Mouse (Mus musculus): Measurements from ENCODE around the gene Wasf1. TPM values are rescaled to one million over a fixed set of nuclear protein-coding genes. Genes with fewer than 3 reads are reported as not detected.
A peak's percentile ranks its signal among the peaks of the same experiment; 100 is the strongest.

Gene Wasf1
- polyA plus RNA-seq, 1 experiment from 2014 or later = 16.6 TPM

DNA sequence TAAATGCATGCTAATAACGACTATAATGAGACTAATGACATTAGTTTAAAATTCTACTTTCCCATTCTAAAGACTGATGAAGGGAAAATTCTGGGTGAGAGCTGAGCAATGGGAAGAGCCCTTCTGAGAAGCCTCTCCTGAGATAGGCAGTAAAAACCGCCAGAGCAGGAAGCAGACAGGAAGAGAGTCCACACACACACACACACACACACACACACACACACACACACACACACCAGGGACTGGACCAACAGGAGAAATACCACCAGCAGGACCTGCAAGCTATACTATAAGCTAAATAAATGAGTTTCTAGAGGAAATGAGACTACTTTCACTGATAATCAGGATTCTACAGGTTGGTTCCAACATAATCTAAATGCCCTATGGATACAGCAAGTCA is 27.7 kb upstream of the Wasf1 start:
- Histone ChIP-seq H3K4me2 (no peak overlapping the region), H3K27ac (ENCODE audit: low read depth, low read length) (no peak overlapping the region), H3K4me3 (ENCODE audit: low read depth, low read length) (no peak overlapping the region), H3K9me3 (replicated peaks; ENCODE audit: control insufficient read depth, low read length) (no peaks in the 10 kb centered on the region), H3K27me3 (ENCODE audit: control insufficient read depth, insufficient read depth, low read length) (no peaks in the 10 kb centered on the region), H3K9ac (ENCODE audit: low read depth, low read length) (no peak overlapping the region), H3K36me3 (ENCODE audit: control insufficient read depth, insufficient read depth, low read length) (no peaks in the 10 kb centered on the region; the same call in 1 of the 2 replicates), H3K4me1 (ENCODE audit: control insufficient read depth, insufficient read depth, low read length) (no peaks in the 10 kb centered on the region)
- WGBS (ENCODE audit: insufficient replicate concordance) = 56% methylated on average over 2 of the region's 2 CpGs
- ATAC-seq (replicated peaks; ENCODE audit: insufficient number of reproducible peaks, low FRiP score, low TSS enrichment) = no peak

DNA sequence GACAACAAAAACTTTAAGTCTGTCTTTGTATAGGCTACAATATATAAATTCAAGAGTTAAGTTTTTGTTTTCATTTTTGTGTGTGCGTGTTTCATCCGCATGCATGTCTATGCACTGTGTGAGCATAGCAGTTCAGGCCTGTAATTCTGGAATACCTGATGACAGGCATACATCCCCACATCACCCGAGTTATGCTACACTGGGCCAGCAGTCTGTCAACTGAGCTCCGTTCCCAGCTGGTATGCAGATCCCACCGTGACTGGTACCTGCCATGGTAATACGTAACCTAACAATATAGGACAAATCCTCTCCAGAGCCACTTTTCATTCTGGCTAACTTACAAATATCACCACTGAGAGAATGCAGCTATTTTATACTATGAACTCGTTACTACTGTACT is 26.6 kb upstream of the Wasf1 start:
- H3K36me3 ChIP-seq (ENCODE audit: control insufficient read depth, insufficient read depth, low read length) = no peaks in the 10 kb centered on the region; the same call in 1 of the 2 replicates
- ATAC-seq (replicated peaks; ENCODE audit: insufficient number of reproducible peaks, low FRiP score, low TSS enrichment) = no peak
- no peaks in the 10 kb centered on the region for H3K4me1 ChIP-seq (ENCODE audit: control insufficient read depth, insufficient read depth, low read length)
- 81% methylated on average over 7 of the region's 7 CpGs for WGBS (ENCODE audit: insufficient replicate concordance)
- H3K27ac ChIP-seq (ENCODE audit: low read depth, low read length) = no peak overlapping the region
- H3K27me3 ChIP-seq (ENCODE audit: control insufficient read depth, insufficient read depth, low read length) = no peaks in the 10 kb centered on the region
- H3K4me2 ChIP-seq = no peak overlapping the region
- H3K4me3 ChIP-seq (ENCODE audit: low read depth, low read length) = no peak overlapping the region
- H3K9ac ChIP-seq (ENCODE audit: low read depth, low read length) = no peak overlapping the region
- no peaks in the 10 kb centered on the region for H3K9me3 ChIP-seq (replicated peaks; ENCODE audit: control insufficient read depth, low read length)

DNA sequence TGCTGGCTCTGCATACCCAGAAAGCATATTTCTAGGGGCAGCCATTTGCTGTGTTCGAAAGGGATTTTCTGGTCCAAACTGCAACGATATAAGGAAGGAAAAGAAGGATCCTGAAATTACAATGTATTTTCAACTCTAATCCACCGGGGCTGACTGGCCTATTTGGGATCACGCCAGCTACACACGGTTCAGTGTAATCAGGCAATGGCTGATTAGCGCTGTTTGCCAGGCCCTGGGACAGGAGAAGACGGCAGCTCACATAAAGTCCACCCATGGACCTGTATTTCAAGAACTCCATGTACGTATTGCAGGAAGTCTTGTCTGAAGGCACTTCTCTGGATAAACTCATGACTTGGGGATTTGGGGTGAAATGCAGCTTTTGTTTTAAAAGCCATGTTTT is 25.7 kb upstream of the Wasf1 start:
- Histone ChIP-seq H3K4me3 (ENCODE audit: low read depth, low read length) (no peak overlapping the region), H3K4me1 (ENCODE audit: control insufficient read depth, insufficient read depth, low read length) (no peaks in the 10 kb centered on the region), H3K36me3 (ENCODE audit: control insufficient read depth, insufficient read depth, low read length) (no peaks in the 10 kb centered on the region; the same call in 1 of the 2 replicates), H3K27me3 (ENCODE audit: control insufficient read depth, insufficient read depth, low read length) (no peaks in the 10 kb centered on the region), H3K9ac (ENCODE audit: low read depth, low read length) (no peak overlapping the region), H3K27ac (ENCODE audit: low read depth, low read length) (no peak overlapping the region), H3K9me3 (replicated peaks; ENCODE audit: control insufficient read depth, low read length) (no peaks in the 10 kb centered on the region), H3K4me2 (no peak overlapping the region)
- WGBS (ENCODE audit: insufficient replicate concordance) = 77% methylated on average over 8 of the region's 8 CpGs
- ATAC-seq (replicated peaks; ENCODE audit: insufficient number of reproducible peaks, low FRiP score, low TSS enrichment) = no peak

GRCm38 (mm10) chr10:40868081-40868480 is 15.2 kb upstream of the Wasf1 start:
- Histone ChIP-seq H3K36me3 (ENCODE audit: control insufficient read depth, insufficient read depth, low read length) (no peaks in the 10 kb centered on the region), H3K27me3 (ENCODE audit: control insufficient read depth, insufficient read depth, low read length) (no peaks in the 10 kb centered on the region), H3K9me3 (replicated peaks; ENCODE audit: control insufficient read depth, low read length) (no peaks in the 10 kb centered on the region), H3K27ac (ENCODE audit: low read depth, low read length) (no peak overlapping the region), H3K4me3 (ENCODE audit: low read depth, low read length) (no peak overlapping the region), H3K9ac (ENCODE audit: low read depth, low read length) (no peak overlapping the region), H3K4me1 (ENCODE audit: control insufficient read depth, insufficient read depth, low read length) (peaks cover 7% of the 10 kb centered on the region), H3K4me2 (no peak overlapping the region)
- 63% methylated on average over 2 of the region's 2 CpGs for WGBS (ENCODE audit: insufficient replicate concordance)
- ATAC-seq (replicated peaks; ENCODE audit: insufficient number of reproducible peaks, low FRiP score, low TSS enrichment) = no peak

DNA sequence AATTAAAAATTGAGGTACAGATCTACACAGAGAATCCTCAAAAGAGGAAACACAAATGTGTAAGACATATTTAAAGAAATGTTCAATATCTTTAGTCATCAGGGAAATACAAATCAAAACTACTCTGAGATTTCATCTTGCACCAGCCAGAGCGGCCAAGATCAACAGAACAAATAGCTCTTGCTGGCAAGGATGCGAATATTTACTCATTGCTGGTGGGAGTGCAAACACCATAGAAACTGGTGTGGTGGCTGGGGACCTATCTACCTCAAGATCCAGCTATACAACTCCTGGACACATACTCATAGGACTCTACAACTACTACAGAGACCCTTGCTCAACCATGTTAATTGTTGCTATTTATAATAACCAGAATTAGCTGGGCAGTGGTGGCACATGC is 12.0 kb upstream of the Wasf1 start:
- no peak overlapping the region for H3K4me2 ChIP-seq
- H3K27ac ChIP-seq (ENCODE audit: low read depth, low read length) = no peak overlapping the region
- 92% methylated on average over 2 of the region's 2 CpGs for WGBS (ENCODE audit: insufficient replicate concordance)
- peaks cover 12% of the 10 kb centered on the region for H3K4me1 ChIP-seq (ENCODE audit: control insufficient read depth, insufficient read depth, low read length)
- no peaks in the 10 kb centered on the region for H3K27me3 ChIP-seq (ENCODE audit: control insufficient read depth, insufficient read depth, low read length)
- no peak overlapping the region for H3K9ac ChIP-seq (ENCODE audit: low read depth, low read length)
- H3K36me3 ChIP-seq (ENCODE audit: control insufficient read depth, insufficient read depth, low read length) = no peaks in the 10 kb centered on the region
- ATAC-seq (replicated peaks; ENCODE audit: insufficient number of reproducible peaks, low FRiP score, low TSS enrichment) = no peak
- no peaks in the 10 kb centered on the region for H3K9me3 ChIP-seq (replicated peaks; ENCODE audit: control insufficient read depth, low read length)
- H3K4me3 ChIP-seq (ENCODE audit: low read depth, low read length) = no peak overlapping the region

GRCm38 (mm10) chr10:40872052-40872451 is 11.2 kb upstream of the Wasf1 start:
- H3K27ac ChIP-seq (ENCODE audit: low read depth, low read length) = no peak overlapping the region
- no peak overlapping the region for H3K4me2 ChIP-seq
- H3K4me3 ChIP-seq (ENCODE audit: low read depth, low read length) = no peak overlapping the region
- H3K4me1 ChIP-seq (ENCODE audit: control insufficient read depth, insufficient read depth, low read length) = peaks cover 12% of the 10 kb centered on the region
- no peaks in the 10 kb centered on the region for H3K9me3 ChIP-seq (replicated peaks; ENCODE audit: control insufficient read depth, low read length)
- WGBS (ENCODE audit: insufficient replicate concordance) = 86% methylated on average over 2 of the region's 2 CpGs
- no peak overlapping the region for H3K9ac ChIP-seq (ENCODE audit: low read depth, low read length)
- H3K27me3 ChIP-seq (ENCODE audit: control insufficient read depth, insufficient read depth, low read length) = no peaks in the 10 kb centered on the region
- no peaks in the 10 kb centered on the region for H3K36me3 ChIP-seq (ENCODE audit: control insufficient read depth, insufficient read depth, low read length)
- ATAC-seq (replicated peaks; ENCODE audit: insufficient number of reproducible peaks, low FRiP score, low TSS enrichment) = no peak

DNA sequence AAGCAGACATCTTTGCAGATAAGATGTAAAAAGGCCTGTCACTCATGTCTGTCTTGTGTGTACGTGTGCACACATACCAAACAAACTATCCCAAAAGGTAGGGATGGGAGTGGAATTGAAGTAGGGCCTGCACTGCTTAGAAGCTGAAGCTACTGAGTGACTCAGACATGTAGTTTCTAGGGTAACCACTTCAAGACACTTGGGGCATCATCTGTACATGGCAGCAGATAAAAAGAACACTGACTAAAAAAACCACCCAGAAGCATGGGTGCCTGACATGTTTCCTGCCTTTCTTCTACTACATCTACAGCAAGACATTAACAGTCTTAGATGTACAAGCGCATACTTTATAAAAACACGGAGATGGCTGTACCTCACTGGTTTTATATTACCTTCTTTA is 5.0 kb upstream of the Wasf1 start:
- Histone ChIP-seq H3K36me3 (ENCODE audit: control insufficient read depth, insufficient read depth, low read length) (no peaks in the 10 kb centered on the region), H3K9me3 (replicated peaks; ENCODE audit: control insufficient read depth, low read length) (no peaks in the 10 kb centered on the region), H3K4me2 (no peak overlapping the region), H3K4me3 (ENCODE audit: low read depth, low read length) (no peak overlapping the region), H3K27me3 (ENCODE audit: control insufficient read depth, insufficient read depth, low read length) (no peaks in the 10 kb centered on the region), H3K27ac (ENCODE audit: low read depth, low read length) (no peak overlapping the region), H3K4me1 (ENCODE audit: control insufficient read depth, insufficient read depth, low read length) (peaks cover 31% of the 10 kb centered on the region), H3K9ac (ENCODE audit: low read depth, low read length) (no peak overlapping the region)
- ATAC-seq (replicated peaks; ENCODE audit: insufficient number of reproducible peaks, low FRiP score, low TSS enrichment) = no peak
- WGBS (ENCODE audit: insufficient replicate concordance) = 61% methylated on average over 3 of the region's 3 CpGs

GRCm38 (mm10) chr10:40879969-40880368 is 3.3 kb upstream of the Wasf1 start:
- H3K4me3 ChIP-seq (ENCODE audit: low read depth, low read length) = no peak overlapping the region
- no peak overlapping the region for H3K4me2 ChIP-seq
- H3K27ac ChIP-seq (ENCODE audit: low read depth, low read length) = no peak overlapping the region
- WGBS (ENCODE audit: insufficient replicate concordance) = 69% methylated on average over 9 of the region's 9 CpGs
- 0 out of 2 replicates have a peak overlapping the region, but pooled peaks have one; percentile 16 for H3K9ac ChIP-seq (ENCODE audit: low read depth, low read length)
- ATAC-seq (replicated peaks; ENCODE audit: insufficient number of reproducible peaks, low FRiP score, low TSS enrichment) = no peak
- no peaks in the 10 kb centered on the region for H3K9me3 ChIP-seq (replicated peaks; ENCODE audit: control insufficient read depth, low read length)
- H3K36me3 ChIP-seq (ENCODE audit: control insufficient read depth, insufficient read depth, low read length) = no peaks in the 10 kb centered on the region
- peaks cover 26% of the 10 kb centered on the region for H3K4me1 ChIP-seq (ENCODE audit: control insufficient read depth, insufficient read depth, low read length)
- H3K27me3 ChIP-seq (ENCODE audit: control insufficient read depth, insufficient read depth, low read length) = no peaks in the 10 kb centered on the region

- no peaks in the 10 kb centered on the region for H3K9me3 ChIP-seq (replicated peaks; ENCODE audit: control insufficient read depth, low read length)
- no peak for ATAC-seq (replicated peaks; ENCODE audit: insufficient number of reproducible peaks, low FRiP score, low TSS enrichment)
- peak overlapping the region; percentile 32; the same call in 1 of the 2 replicates for H3K4me2 ChIP-seq
- no peak overlapping the region for H3K27ac ChIP-seq (ENCODE audit: low read depth, low read length)
- no peak overlapping the region for H3K4me3 ChIP-seq (ENCODE audit: low read depth, low read length)
- H3K36me3 ChIP-seq (ENCODE audit: control insufficient read depth, insufficient read depth, low read length) = no peaks in the 10 kb centered on the region
- peaks cover 26% of the 10 kb centered on the region for H3K4me1 ChIP-seq (ENCODE audit: control insufficient read depth, insufficient read depth, low read length)
- no peak overlapping the region for H3K9ac ChIP-seq (ENCODE audit: low read depth, low read length)
- H3K27me3 ChIP-seq (ENCODE audit: control insufficient read depth, insufficient read depth, low read length) = no peaks in the 10 kb centered on the region
- WGBS (ENCODE audit: insufficient replicate concordance) = 64% methylated on average over 3 of the region's 3 CpGs
Observed at GRCm38 (mm10) chr10:40881236-40881635, 2.0 kb upstream of the Wasf1 start.
